Mouse (Mus musculus) erythroid progenitor cell, adult 5-6 weeks (primary cell): ENCODE measurements around the gene Ahcy. TPM values are rescaled to one million over a fixed set of nuclear protein-coding genes. Genes with fewer than 3 reads are reported as not detected.
"Not testable (repeated sequence)": the region's sequence is repeated elsewhere in the genome, so short reads cannot be mapped to it uniquely, and the experiment has no call there.

ENCODE experiments used
- ATAC-seq: replicated peaks from 2 replicates; pipeline ENCODE4 v1.8.0; 2016; ENCODE audit warnings: moderate number of reproducible peaks, mild to moderate bottlenecking, moderate TSS enrichment, inconsistent platforms; ENCODE audit not compliant: poor library complexity, low FRiP score, severe bottlenecking
- total RNA-seq, 2 experiments: library from RNA; stranded (forward) in 1 of 2; stranded (reverse) in 1 of 2; fragments of 150-400 nt in 1 of 2; fragments of 186-747, 209-891 nt in 1 of 2; gene quantifications; 2 replicates each; pipeline versions ENCODE4 v1.2.3 to v1.2.4; 2015 to 2017; ENCODE audit warnings: low replicate concordance in 2 of 2

Gene Ahcy
- total RNA-seq, 2 experiments from 2014 or later = 8.7 to 17.6 TPM

- ATAC-seq = no peak
Observed at GRCm38 (mm10) chr2:155032938-155033710, 41.2 kb downstream of the Ahcy start.

GRCm38 (mm10) chr2:155030831-155031230 lies 43.5 kb downstream of the Ahcy start:
- ATAC-seq = no peak

GRCm38 (mm10) chr2:155020247-155020826 lies 54.0 kb downstream of the Ahcy start:
- ATAC-seq = not testable (repeated sequence)

GRCm38 (mm10) chr2:155019673-155020072 lies 54.6 kb downstream of the Ahcy start:
- ATAC-seq = peak; percentile 89

- ATAC-seq = peak; percentile 89
Observed at GRCm38 (mm10) chr2:155018762-155019641, 55.3 kb downstream of the Ahcy start.

- not testable (repeated sequence) for ATAC-seq
Observed at GRCm38 (mm10) chr2:155018251-155018755, 56.0 kb downstream of the Ahcy start, which contains the start of gene Gm14226. TSS of gene Gm14226 (plus strand) at chr2:155018266.

- ATAC-seq = not testable (repeated sequence)
Observed at GRCm38 (mm10) chr2:155016751-155017150, 57.5 kb downstream of the Ahcy start.

- ATAC-seq = no peak
Observed at GRCm38 (mm10) chr2:155012991-155013390, 61.3 kb downstream of the Ahcy start.

- no peak for ATAC-seq
Observed at GRCm38 (mm10) chr2:155011086-155011656, 63.1 kb downstream of the Ahcy start.

Other genes with a start within 250 kb of the Ahcy start
- 91.5 and 115 TPM in 2 replicates for gene Eif2s2, start 181.6 kb downstream of the Ahcy start, total RNA-seq (2015; ENCODE audit: low replicate concordance)
- gene Eif2s2, start 181.6 kb downstream of the Ahcy start, total RNA-seq (2017; ENCODE audit: low replicate concordance) = 107 and 121 TPM in 2 replicates
- gene Gm14226, start 56.2 kb downstream of the Ahcy start, total RNA-seq (2015; ENCODE audit: low replicate concordance) = not detected in 2 replicates
- gene Gm14226, start 56.2 kb downstream of the Ahcy start, total RNA-seq (2017; ENCODE audit: low replicate concordance) = not detected in 2 replicates
- gene Itch, start 59.0 kb upstream of the Ahcy start, total RNA-seq (2015; ENCODE audit: low replicate concordance) = 23.1 and 45.3 TPM in 2 replicates
- gene Itch, start 59.0 kb upstream of the Ahcy start, total RNA-seq (2017; ENCODE audit: low replicate concordance) = 31.9 and 39.8 TPM in 2 replicates
- 95.2 and 122 TPM in 2 replicates for gene Dynlrb1, start 162.0 kb upstream of the Ahcy start, total RNA-seq (2015; ENCODE audit: low replicate concordance)
- 37.9 and 56.7 TPM in 2 replicates for gene Dynlrb1, start 162.0 kb upstream of the Ahcy start, total RNA-seq (2017; ENCODE audit: low replicate concordance)
- not detected in 2 replicates for gene Map1lc3a, start 201.8 kb upstream of the Ahcy start, total RNA-seq (2015; ENCODE audit: low replicate concordance)
- gene Map1lc3a, start 201.8 kb upstream of the Ahcy start, total RNA-seq (2017; ENCODE audit: low replicate concordance) = 2.8 TPM in 1 of 2 replicates, not detected in the other